Mouse (Mus musculus): ENCODE results near the gene Chst15.

- TF ChIP-seq CTCF (conservative IDR thresholded peaks at IDR 0.05; ENCODE audit: insufficient read depth, insufficient read length, low read depth, low read length) (no peak), POLR2A (IDR thresholded peaks at IDR 0.05; ENCODE audit: low read depth, low read length) (no peak)
Observed at GRCm38 (mm10) chr7:132337268-132337917, 20.4 kb upstream of the Chst15 start.

Measured in kidney, adult 2 months (tissue).